Mouse (Mus musculus) cortical plate, adult 2 months (tissue): ENCODE data around the gene Parm1.

Experiments
- CTCF ChIP-seq: fragments of 200-500 bp; IDR thresholded peaks from 2 replicates; pipeline ENCODE4 v1.5.1; 2011; ENCODE audit warnings: mild to moderate bottlenecking, control low read depth, low read length; ENCODE audit not compliant: insufficient read depth; ENCODE audit errors: extremely low read depth
- POLR2A ChIP-seq: fragments of 200-500 bp; IDR thresholded peaks from 2 replicates; pipeline ENCODE4 v1.6.1; 2011; ENCODE audit warnings: mild to moderate bottlenecking, low read length, control low read depth; ENCODE audit not compliant: insufficient read depth; ENCODE audit errors: extremely low read depth

GRCm38 (mm10) chr5:91607841-91608240, 90.4 kb downstream of the Parm1 start:
- TF ChIP-seq CTCF, result no peak
- TF ChIP-seq POLR2A, result no peak
